Mouse (Mus musculus) embryonic facial prominence, embryonic 13.5 days (tissue): Measurements from ENCODE around the gene Dst. TPM values are rescaled to one million over a fixed set of nuclear protein-coding genes. Genes with fewer than 3 reads are reported as not detected.

Experiments used
- ATAC-seq: fragments of 200-750 bp; cut with Nextera tagmentation; 2 replicates; pipeline ENCODE4 v1.8.0; 2017; ENCODE audit warnings: low read depth; ENCODE audit not compliant: insufficient number of reproducible peaks, insufficient read depth, low FRiP score, low TSS enrichment
- H3K27ac ChIP-seq: fragments of 300-500 bp; sonication (generic); 2 replicates; pipeline ENCODE4 v1.5.1; 2015; ENCODE audit warnings: moderate library complexity, mild to moderate bottlenecking, inconsistent platforms
- H3K27me3 ChIP-seq: fragments of 300-500 bp; sonication (generic); 2 replicates; pipeline ENCODE4 v1.6.1; 2015; ENCODE audit warnings: mild to moderate bottlenecking, inconsistent platforms
- H3K36me3 ChIP-seq: fragments of 300-500 bp; sonication (generic); 2 replicates; pipeline ENCODE4 v1.6.1; 2015; ENCODE audit warnings: mild to moderate bottlenecking, inconsistent platforms
- H3K4me1 ChIP-seq: fragments of 300-500 bp; sonication (generic); 2 replicates; pipeline ENCODE4 v1.6.1; 2015; ENCODE audit warnings: inconsistent platforms
- H3K4me2 ChIP-seq: fragments of 300-500 bp; sonication (generic); 2 replicates; pipeline ENCODE4 v1.6.1; 2015; ENCODE audit warnings: moderate library complexity, mild to moderate bottlenecking, inconsistent platforms
- H3K4me3 ChIP-seq: fragments of 300-500 bp; sonication (generic); 2 replicates; pipeline ENCODE4 v1.5.1; 2015; ENCODE audit warnings: mild to moderate bottlenecking, inconsistent platforms
- H3K9ac ChIP-seq: fragments of 300-500 bp; sonication (generic); 2 replicates; pipeline ENCODE4 v1.6.1; 2015; ENCODE audit warnings: mild to moderate bottlenecking, inconsistent platforms
- H3K9me3 ChIP-seq: fragments of 300-500 bp; sonication (generic); 2 replicates; pipeline ENCODE4 v1.6.1; 2016; ENCODE audit warnings: inconsistent platforms
- WGBS: fragments of 180-500 bp; shearing (Covaris S2); methylation state at CpG from one replicate; pipeline ENCODE4 v1.1.7; 2015; ENCODE audit warnings: mixed read lengths; 5-methylcytosine and 5-hydroxymethylcytosine counted together
- polyA plus RNA-seq: library from polyadenylated mRNA; unstranded; fragments of >200 nt; fragmentation: Nextera tagmentation; extraction: Ambion mirVana; gene quantifications from 2 replicates; pipeline ENCODE4 v1.2.1, GENCODE M21; 2015

The Dst gene
- polyA plus RNA-seq, 1 experiment from 2014 or later = 24.5 TPM

DNA sequence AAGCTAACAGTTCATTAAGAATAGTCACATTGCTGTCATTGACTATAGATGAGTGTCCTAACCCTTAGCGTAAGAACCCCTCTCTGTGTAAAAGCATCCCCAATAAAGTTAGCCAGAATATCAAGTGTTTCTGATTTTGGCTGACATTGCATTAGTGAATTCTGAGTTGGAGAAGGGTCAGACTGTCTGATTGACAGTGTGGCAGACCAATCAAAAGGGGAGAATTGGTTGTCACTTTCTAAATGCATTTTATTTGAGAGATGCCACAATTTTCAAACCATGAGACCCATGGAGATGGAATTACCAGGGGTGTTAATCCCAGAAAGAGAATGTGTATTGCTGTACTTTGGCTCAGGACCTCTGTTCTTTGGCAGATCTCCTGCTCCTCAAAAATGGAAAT, 125.5 kb downstream of the Dst start:
- 86% methylated on average over 1 of the region's 1 CpGs for WGBS
- Histone ChIP-seq H3K4me3 (no peak overlapping the region), H3K27ac (no peak overlapping the region), H3K27me3 (no peaks in the 10 kb centered on the region), H3K9ac (no peak overlapping the region), H3K9me3 (no peaks in the 10 kb centered on the region), H3K4me2 (no peak overlapping the region), H3K4me1 (peaks cover 11% of the 10 kb centered on the region), H3K36me3 (no peaks in the 10 kb centered on the region)
- no peak for ATAC-seq

DNA sequence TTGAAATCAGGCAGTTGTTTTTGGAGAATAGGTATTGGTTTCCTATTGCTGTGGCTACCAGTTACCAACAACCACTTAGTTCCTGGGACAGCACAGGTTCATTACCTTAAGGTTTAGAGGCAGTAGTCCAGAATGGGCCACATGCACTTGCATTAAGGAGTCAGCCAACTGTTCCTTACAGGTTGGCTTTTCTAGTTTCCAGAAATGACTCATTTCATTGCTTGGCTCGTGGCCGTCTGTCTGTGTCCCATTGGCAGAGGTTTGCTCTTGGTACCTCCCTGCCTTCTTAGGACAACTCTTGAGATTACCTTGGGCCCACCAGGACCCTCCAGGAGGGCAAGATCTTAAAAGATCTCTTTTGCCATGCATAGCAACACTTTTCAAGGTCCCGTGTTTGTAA, 125.9 kb downstream of the Dst start:
- H3K36me3 ChIP-seq = no peaks in the 10 kb centered on the region
- peaks cover 11% of the 10 kb centered on the region for H3K4me1 ChIP-seq
- no peak overlapping the region for H3K4me2 ChIP-seq
- no peak overlapping the region for H3K4me3 ChIP-seq
- no peaks in the 10 kb centered on the region for H3K9me3 ChIP-seq
- no peak overlapping the region for H3K27ac ChIP-seq
- WGBS = 87% methylated on average over 3 of the region's 3 CpGs
- H3K27me3 ChIP-seq = no peaks in the 10 kb centered on the region
- H3K9ac ChIP-seq = no peak overlapping the region
- ATAC-seq = no peak

- Histone ChIP-seq H3K27me3 (no peaks in the 10 kb centered on the region), H3K27ac (no peak overlapping the region), H3K9me3 (no peaks in the 10 kb centered on the region), H3K4me2 (no peak overlapping the region), H3K4me1 (peaks cover 15% of the 10 kb centered on the region), H3K36me3 (no peaks in the 10 kb centered on the region), H3K9ac (no peak overlapping the region), H3K4me3 (no peak overlapping the region)
- WGBS = 89% methylated on average over 12 of the region's 12 CpGs
- no peak for ATAC-seq
These were observed 128.1 kb downstream of the Dst start for GRCm38 (mm10) chr1:34036111-34036510.

DNA sequence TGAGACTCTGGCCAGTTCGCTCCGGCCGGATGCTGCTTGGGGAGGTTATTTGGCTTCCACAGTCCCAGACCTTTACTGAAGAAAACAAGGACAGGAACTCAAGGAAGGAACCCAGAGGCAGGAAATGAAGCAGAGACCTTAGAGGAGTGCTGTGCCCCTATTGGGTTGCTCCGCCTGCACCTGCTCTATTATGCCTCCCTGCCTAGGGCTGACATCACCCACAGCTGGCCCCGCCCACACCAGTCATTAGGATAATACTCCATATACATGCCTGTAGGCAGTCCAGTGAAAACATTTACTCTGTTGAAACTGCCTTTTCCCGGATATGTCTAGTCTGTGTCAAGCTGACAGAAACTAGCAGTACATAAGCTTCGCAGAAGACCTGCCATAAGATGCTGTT, 130.5 kb downstream of the Dst start:
- Histone ChIP-seq H3K4me2 (no peak overlapping the region), H3K4me3 (no peak overlapping the region), H3K36me3 (no peaks in the 10 kb centered on the region), H3K9me3 (no peaks in the 10 kb centered on the region), H3K4me1 (peaks cover 19% of the 10 kb centered on the region), H3K27me3 (no peaks in the 10 kb centered on the region), H3K9ac (no peak overlapping the region), H3K27ac (no peak overlapping the region)
- 92% methylated on average over 7 of the region's 7 CpGs for WGBS
- no peak for ATAC-seq

DNA sequence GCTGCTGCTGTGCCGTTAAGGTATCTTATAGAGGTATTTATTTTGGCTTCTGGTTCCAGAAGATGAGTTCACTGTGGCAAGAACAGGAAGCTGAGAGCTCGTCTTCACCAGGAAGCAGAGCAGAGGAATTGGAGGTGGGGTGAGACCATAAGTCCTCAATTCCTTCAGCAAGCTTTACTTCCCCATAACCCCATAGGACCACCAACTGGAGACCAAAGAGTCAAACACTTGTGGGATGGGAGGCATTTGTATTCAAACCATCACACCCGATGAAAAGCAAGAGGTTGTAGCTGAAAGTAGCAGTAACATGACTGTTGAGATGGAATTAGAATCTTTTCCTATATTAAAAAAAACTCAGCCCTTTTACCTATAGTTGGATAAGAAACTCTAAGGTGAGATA, 132.0 kb downstream of the Dst start:
- WGBS = 75% methylated on average over 3 of the region's 3 CpGs

GRCm38 (mm10) chr1:34040901-34041721, 133.1 kb downstream of the Dst start:
- Histone ChIP-seq H3K4me3 (no peak overlapping the region), H3K36me3 (no peaks in the 10 kb centered on the region), H3K4me1 (peaks cover 14% of the 10 kb centered on the region), H3K9me3 (no peaks in the 10 kb centered on the region), H3K9ac (no peak overlapping the region), H3K27me3 (no peaks in the 10 kb centered on the region), H3K4me2 (no peak overlapping the region), H3K27ac (no peak overlapping the region)
- ATAC-seq = no peak
- 53% methylated on average over 8 of the region's 8 CpGs for WGBS

More for the DNA sequence above, 132.0 kb downstream of the Dst start:
- H3K27ac ChIP-seq = no peak overlapping the region
- no peaks in the 10 kb centered on the region for H3K9me3 ChIP-seq
- no peak for ATAC-seq
- no peak overlapping the region for H3K9ac ChIP-seq
- H3K36me3 ChIP-seq = no peaks in the 10 kb centered on the region
- H3K4me1 ChIP-seq = peaks cover 20% of the 10 kb centered on the region
- H3K4me2 ChIP-seq = no peak overlapping the region
- H3K4me3 ChIP-seq = no peak overlapping the region
- H3K27me3 ChIP-seq = no peaks in the 10 kb centered on the region

- ATAC-seq = no peak
- H3K27ac ChIP-seq = no peak overlapping the region
- H3K36me3 ChIP-seq = no peaks in the 10 kb centered on the region
- H3K9me3 ChIP-seq = no peaks in the 10 kb centered on the region
- H3K9ac ChIP-seq = no peak overlapping the region
- peaks cover 14% of the 10 kb centered on the region for H3K4me1 ChIP-seq
- no peak overlapping the region for H3K4me3 ChIP-seq
- H3K27me3 ChIP-seq = no peaks in the 10 kb centered on the region
- no peak overlapping the region for H3K4me2 ChIP-seq
- WGBS = 75% methylated on average over 3 of the region's 3 CpGs
These were observed 134.3 kb downstream of the Dst start for GRCm38 (mm10) chr1:34042299-34042698.

- Histone ChIP-seq H3K27ac (no peak overlapping the region), H3K9me3 (no peaks in the 10 kb centered on the region), H3K4me3 (no peak overlapping the region), H3K9ac (no peak overlapping the region), H3K36me3 (no peaks in the 10 kb centered on the region), H3K4me1 (peaks cover 14% of the 10 kb centered on the region), H3K4me2 (no peak overlapping the region), H3K27me3 (no peaks in the 10 kb centered on the region)
- no peak for ATAC-seq
- 75% methylated on average over 8 of the region's 8 CpGs for WGBS
These were observed 135.3 kb downstream of the Dst start for GRCm38 (mm10) chr1:34043327-34043726.

- H3K27me3 ChIP-seq = no peaks in the 10 kb centered on the region
- H3K36me3 ChIP-seq = no peaks in the 10 kb centered on the region
- WGBS = 81% methylated on average over 7 of the region's 7 CpGs
- no peak overlapping the region for H3K9ac ChIP-seq
- no peak overlapping the region for H3K4me3 ChIP-seq
- ATAC-seq = no peak
- no peak overlapping the region for H3K4me2 ChIP-seq
- H3K9me3 ChIP-seq = no peaks in the 10 kb centered on the region
- H3K4me1 ChIP-seq = peaks cover 14% of the 10 kb centered on the region
- no peak overlapping the region for H3K27ac ChIP-seq
These were observed 136.0 kb downstream of the Dst start for GRCm38 (mm10) chr1:34043836-34044550.

DNA sequence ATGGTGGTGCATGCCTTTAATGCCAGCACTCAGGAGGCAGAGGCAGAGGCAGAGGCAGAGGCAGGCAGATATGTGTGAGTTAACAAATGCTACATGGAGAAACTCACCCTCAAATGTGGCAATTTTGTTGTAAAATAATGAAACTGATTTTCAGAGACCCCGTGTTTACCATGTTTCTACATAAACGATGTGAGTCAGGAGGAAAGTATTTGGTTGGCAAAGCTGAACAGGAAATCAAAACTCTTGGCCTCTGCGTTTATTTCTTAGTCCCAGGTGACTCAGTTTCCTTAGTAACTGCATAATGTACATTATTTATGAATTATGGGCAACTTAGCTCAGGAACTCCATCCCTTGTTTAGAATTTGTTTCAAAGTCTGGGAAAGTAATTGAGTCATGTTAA, 136.7 kb downstream of the Dst start:
- no peaks in the 10 kb centered on the region for H3K36me3 ChIP-seq
- WGBS = 45% methylated on average over 3 of the region's 3 CpGs
- peak overlapping the region; percentile 55; the same call in 1 of the 2 replicates for H3K27ac ChIP-seq
- H3K4me1 ChIP-seq = peaks cover 14% of the 10 kb centered on the region
- H3K4me3 ChIP-seq = no peak overlapping the region
- no peak overlapping the region for H3K9ac ChIP-seq
- H3K4me2 ChIP-seq = no peak overlapping the region
- H3K9me3 ChIP-seq = no peaks in the 10 kb centered on the region
- H3K27me3 ChIP-seq = no peaks in the 10 kb centered on the region
- no peak for ATAC-seq

- H3K4me2 ChIP-seq = no peak overlapping the region
- no peak overlapping the region for H3K27ac ChIP-seq
- no peak for ATAC-seq
- WGBS = 82% methylated on average over 3 of the region's 3 CpGs
- H3K9me3 ChIP-seq = no peaks in the 10 kb centered on the region
- peaks cover 11% of the 10 kb centered on the region; the same call in 1 of the 2 replicates for H3K4me1 ChIP-seq
- H3K27me3 ChIP-seq = no peaks in the 10 kb centered on the region
- H3K4me3 ChIP-seq = no peak overlapping the region
- no peaks in the 10 kb centered on the region for H3K36me3 ChIP-seq
- H3K9ac ChIP-seq = no peak overlapping the region
These were observed 139.3 kb downstream of the Dst start for GRCm38 (mm10) chr1:34047285-34047684.

- H3K4me3 ChIP-seq = no peak overlapping the region
- H3K36me3 ChIP-seq = no peaks in the 10 kb centered on the region
- H3K4me2 ChIP-seq = no peak overlapping the region
- 78% methylated on average over 3 of the region's 3 CpGs for WGBS
- peaks cover 10% of the 10 kb centered on the region; the same call in 1 of the 2 replicates for H3K4me1 ChIP-seq
- no peak overlapping the region for H3K9ac ChIP-seq
- no peak for ATAC-seq
- H3K27me3 ChIP-seq = no peaks in the 10 kb centered on the region
- H3K9me3 ChIP-seq = no peaks in the 10 kb centered on the region
- no peak overlapping the region for H3K27ac ChIP-seq
These were observed 143.2 kb downstream of the Dst start for GRCm38 (mm10) chr1:34051251-34051650.
